Mouse (Mus musculus) adrenal gland, postnatal 4 days (tissue): ENCODE results near the gene Tnfaip3. TPM values are rescaled to one million over a fixed set of nuclear protein-coding genes. Genes with fewer than 3 reads are reported as not detected.

ENCODE experiments used
- DNase-seq, 2 experiments: peaks; one replicate each; pipeline ENCODE4 v3.0.0; 2021 to 2022; ENCODE audit warnings: low spot score in 2 of 2, mixed read lengths in 2 of 2
- long read RNA-seq, 2 experiments: library from polyadenylated mRNA; stranded (forward); transcript quantifications; one replicate each; pipeline ENCODE4 v2.0.0; 2021
- total RNA-seq, 2 experiments: library from RNA; stranded (reverse); gene quantifications; 2 replicates each; pipeline ENCODE4 v1.2.3; 2021

Gene Tnfaip3
- total RNA-seq, result 1 to 10 TPM; 5.6 to 5.8 TPM
- long read RNA-seq, experiment 1, full-length matches to known transcripts, result 1 of 2 reads
- long read RNA-seq, experiment 1, partial matches to known transcripts, result 1 of 2 reads
- long read RNA-seq, experiment 1, other reads (novel, unspliced or antisense), result 0 of 2 reads
- long read RNA-seq, experiment 2, full-length matches to known transcripts, result 3 of 5 reads
- long read RNA-seq, experiment 2, partial matches to known transcripts, result 1 of 5 reads
- long read RNA-seq, experiment 2, other reads (novel, unspliced or antisense), result 1 of 5 reads

DNA sequence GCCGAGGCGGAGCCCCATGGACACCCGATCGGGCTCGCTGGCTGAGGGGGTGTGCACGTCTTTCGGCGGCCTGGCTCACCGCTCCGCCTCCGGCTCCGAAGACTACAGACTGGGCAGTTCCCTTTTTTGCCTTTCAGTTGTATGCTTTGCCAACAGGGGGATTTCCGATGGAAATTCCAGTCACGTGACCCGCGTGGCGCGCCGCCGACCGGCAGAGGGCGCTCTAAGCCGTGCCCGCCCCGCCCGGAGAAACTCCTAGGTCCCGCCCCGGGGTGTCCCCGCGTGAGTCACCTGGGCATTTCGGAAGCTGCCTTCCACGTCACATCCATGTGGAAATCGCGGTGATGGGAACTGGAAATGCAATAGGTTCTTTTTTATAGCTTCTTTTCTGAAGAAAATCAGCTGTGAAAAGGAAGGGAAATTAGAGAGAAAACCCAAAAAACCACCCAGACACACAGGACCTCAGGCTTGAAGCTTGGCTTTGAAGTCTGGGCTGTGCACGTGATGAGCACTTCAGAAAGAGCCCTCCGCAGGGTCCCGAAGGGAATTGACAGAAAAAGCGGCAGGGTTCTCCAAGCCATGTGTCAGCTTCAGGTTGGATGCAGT lies at the start of gene Tnfaip3:
Gene Tnfaip3, minus strand, starts transcription at position 401 of the 606 bp plus-strand sequence.
- DNase-seq, result peak; percentile 97 to 100

DNA sequence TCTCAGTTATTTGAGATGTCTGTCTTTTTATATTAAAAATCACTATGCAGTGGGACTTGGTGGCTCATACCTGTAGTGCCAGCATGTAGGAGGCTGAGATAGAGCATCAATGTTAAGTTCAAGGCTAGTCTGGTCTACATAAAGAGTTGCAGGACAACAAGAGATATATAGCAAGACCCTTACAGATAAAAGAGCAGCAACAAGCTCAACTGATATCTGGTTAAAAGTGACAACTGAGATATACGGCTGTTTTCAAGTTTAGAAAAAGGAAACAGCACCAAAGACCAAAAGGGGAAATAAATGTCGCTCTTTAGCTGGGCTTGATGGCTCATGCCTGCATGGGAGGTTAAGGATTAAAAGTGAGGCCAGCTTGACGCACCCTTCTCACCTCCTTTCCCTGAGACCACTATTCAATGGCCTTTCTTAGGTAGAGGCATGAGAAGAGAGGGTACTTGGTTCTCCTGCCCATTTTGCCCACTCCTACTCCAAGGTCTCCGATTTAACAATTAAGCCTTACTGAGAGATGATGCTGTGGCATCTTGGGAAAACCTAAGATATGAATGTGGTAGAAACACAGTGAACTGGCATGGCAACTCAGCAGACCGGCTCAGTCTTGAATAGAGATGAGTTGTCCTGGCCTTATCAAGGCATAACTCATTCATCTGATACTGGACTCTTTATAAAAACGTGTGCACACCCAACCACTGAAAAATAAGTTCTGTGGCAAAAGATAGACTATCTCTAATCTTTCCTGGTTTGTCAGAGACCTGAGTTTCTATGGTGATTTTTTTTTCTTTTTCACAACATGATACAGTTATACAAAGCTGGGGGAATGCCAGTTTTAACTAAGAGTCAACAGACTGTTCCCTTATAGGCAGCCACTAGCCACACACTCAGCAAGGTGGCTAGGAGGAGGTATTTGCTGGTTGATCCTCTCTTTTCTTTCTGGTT lies 49.5 kb upstream of the Tnfaip3 start:
- no peak for DNase-seq

DNA sequence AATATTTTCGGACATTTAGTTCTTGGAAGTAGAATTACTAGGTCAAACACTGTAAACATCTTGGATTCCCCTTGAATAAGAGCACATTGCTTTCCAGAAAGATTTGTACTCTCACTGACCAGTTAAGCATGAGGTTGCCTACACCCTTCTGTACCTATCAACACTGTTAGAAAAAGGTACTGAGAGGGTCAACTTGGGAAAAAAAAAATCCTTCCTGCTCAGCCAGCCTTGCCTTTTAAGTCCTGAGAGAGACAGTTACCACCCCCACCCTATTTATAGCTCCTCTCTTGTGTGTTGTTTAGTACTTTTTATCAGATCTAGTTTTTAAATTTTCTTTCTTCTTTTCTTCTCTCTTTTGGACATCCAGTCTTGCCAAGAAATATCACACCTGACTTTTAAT lies 48.2 kb upstream of the Tnfaip3 start:
- DNase-seq, result no peak

DNA sequence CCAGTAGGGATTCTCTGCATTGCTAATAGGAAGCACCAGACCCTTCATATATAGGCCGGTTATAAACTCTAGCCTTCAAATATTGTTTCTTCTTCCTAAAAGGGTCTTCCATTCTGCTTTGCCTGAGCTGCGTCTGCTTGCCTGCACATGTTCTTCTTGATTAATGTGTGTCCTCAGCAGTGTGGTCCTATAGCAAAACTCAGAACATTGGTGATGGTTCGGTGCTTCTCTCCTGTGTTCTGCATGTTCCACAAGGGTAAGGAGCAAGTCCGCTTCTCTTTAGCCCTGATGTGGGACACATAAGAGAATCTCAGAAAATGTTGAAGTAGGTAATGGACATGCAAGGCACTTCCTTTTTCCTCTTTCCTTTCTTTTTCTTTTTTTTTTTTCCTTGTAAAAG lies 47.8 kb upstream of the Tnfaip3 start:
- no peak for DNase-seq

DNA sequence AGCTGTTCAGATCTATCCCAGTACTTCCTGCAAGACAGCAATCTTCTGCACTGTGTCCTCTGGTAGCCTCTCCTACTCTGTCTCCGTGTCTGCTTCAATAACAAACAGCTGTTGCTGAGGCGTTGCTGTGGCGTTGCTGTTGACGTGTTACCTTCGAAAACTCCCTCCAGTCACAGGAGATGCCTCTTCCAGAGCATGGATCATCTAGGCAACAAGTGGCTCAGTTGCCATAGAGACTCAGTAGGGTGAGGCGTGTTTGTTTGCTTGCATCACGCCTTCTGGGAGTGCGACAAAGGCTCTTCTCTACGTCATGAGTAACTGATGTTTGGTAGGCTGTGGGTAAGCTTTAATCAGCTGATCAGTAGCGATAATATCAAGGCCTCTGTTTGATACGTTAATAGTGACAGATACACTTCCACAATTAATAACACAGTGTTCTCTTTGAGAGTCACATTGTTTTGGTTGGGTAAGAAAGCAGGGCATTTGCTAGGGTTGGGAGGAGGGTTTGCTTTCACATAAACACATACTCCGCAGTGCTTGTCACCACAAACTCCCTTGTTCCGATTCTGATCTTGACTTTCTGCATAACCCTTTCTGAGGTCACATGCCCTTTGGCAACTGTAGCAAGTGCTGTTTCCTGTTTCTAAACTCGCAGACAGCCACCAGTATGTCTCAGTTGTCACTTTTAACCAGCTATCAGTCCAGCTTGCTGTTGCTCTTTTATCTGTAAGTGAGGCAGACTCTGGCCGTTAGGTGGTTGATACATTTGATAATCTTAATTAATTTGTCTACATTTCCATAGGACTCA lies 46.8 kb upstream of the Tnfaip3 start:
- DNase-seq, result no peak

DNA sequence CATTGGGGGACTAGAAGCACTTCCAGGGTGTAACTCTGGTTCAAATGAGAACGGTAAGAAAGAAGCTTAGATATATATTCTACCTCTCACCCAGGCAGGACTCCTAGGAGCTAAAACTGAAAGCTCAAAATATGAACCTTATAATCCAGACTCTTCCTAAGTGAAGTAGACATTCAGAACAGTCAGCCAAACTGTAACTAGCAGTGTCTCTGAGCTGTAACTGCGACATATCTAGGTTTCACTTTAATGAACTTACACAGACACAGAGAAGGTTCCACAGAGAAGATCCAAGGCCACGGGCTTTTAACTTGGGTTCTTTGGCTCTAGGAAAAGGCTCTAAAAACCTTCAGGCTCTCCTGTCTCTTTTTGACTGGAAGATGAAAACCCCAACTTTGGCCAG lies 45.7 kb upstream of the Tnfaip3 start:
- DNase-seq, result no peak

DNA sequence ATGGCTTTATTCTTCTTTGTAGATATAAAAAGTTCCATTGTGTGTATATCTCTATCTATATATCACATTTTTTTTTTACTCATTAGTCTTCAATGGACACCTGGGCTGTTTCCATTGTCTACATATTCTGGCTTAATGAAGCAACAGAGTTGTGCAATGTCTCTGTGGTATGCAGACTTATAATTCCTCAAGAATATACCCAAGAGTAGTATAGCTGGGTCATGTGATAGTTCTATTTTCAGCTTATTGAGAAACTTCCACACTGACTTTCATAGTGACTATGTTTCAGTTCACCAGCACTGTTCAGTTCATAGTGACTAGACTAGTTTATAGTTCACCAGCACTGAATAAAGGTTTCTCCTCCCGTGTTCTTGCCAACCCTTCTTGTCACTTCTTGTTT lies 38.1 kb upstream of the Tnfaip3 start:
- DNase-seq, result no peak

DNA sequence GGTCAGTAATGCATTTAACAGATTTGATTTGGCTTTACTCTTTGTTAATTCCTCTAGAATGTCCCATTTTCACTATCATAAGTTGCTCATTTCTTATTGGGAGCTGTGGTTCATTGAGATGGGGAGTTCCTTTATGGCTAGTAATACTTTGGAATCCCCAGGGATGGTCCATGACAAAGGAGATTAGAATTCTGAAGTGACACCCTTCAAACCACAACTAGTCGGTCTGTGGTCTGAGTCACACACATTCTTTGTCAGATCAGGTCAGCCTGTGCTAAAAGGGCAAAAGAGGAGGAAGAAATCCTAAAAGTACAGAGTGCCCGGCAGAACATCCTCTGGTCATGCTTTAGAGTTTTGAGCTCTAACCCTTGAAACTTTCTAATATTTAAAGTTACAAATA lies 30.5 kb upstream of the Tnfaip3 start:
- DNase-seq, result no peak

DNA sequence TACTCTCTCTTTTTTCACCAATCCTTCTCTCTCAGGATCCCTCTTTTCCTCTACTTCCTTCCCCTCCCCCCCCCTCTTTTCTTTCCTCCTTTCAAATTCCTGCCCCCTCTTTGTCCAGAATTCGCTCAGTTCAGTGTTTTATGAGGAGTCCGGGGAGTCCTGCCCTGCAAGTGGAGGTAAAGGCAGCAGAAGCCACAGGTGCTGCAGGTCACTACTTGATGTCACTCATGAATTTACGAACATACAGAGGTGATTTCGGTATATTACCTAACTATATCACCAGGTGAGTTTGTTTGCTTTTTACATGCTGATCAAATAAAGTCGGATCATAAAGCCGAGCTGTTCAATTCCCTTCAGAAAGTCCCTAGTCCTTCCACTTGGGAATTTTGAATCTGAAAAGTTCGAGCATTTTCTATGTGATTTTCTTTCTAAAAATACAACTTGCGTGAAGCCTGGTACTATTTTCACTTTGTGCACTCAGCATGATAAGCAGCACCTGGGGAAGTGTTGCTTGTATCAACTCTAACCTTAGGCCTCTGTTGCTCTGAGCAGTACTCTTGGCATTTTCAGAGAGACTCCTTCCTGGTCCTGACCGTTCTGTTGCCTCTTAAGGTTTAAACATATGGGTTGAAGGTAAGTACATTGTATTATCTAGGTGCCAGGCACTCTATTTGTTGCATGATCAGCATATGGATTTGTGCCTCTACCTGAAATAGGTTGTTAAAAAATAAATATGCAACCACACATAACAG lies 29.5 kb upstream of the Tnfaip3 start:
- DNase-seq, result no peak

DNA sequence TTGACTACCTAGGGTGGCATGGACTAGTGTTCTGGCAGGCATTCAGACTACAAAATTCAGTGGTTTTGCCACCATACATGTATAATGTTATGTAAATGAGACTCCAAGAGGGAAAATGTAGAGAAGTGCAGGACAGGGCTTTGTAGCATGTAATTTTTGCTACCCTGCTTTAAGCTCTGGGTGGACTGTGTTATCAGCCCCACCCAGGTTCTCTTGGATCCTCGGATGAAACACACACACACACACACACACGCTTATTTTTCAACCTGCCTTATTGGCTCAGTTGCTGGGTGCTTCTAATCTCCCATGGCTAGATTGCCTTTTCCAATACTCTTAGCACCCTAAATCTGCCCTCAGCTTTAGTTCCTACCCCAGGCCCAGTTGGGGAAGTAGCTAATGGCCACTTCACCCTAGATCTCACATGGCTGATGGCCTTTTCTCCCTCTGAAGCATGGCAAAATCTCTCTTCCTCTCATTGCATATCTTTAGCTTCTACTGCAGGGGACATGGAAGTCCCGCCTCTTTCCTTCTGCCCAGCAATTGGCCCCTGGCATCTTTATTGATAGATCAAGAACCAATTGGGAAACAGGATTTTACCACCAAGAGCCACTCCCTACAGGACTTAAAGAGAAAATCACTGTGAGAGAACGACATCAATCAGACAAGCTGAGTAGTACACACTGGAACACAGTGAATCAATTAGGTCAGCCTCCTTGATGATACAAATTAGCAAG lies 28.2 kb upstream of the Tnfaip3 start:
- DNase-seq, result no peak

DNA sequence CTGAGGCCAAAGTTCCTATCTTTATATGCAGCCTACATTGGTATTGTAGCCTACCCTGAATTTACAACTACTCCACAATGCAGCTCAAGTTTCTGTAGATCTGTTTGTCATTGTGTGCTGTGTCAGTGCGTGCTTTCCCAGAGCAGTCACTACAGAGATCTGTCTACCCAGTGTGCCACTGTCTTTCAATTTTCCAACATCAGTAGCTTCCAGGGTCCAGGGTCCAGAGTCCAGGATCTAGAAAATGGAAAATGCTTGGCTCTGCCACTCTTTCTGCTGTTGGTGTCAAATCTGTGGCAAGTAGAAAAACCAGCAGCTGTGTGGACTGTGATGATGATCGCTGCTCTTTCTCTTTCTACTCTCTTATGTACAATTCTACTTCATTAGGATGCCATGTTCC lies 24.7 kb upstream of the Tnfaip3 start:
- no peak for DNase-seq

DNA sequence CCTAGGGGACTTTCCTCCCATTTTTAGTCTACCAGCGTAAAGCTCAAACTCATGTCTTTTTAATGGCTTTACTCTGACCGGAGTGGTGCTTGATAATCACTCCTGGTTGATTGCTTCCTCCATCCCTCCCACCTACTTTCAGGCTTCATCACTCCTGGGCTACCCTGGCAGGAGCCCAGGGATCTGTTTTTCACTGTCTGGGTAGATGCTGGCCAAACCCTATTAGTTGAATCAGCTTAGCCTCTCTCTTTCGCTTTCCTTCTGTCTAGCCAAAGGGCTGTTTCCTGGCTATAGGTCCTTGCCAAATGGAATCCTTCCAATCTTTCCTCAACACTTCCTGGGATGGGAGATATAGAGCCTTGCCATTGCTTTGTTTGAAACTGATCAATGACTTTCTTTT lies 19.3 kb upstream of the Tnfaip3 start:
- no peak for DNase-seq

DNA sequence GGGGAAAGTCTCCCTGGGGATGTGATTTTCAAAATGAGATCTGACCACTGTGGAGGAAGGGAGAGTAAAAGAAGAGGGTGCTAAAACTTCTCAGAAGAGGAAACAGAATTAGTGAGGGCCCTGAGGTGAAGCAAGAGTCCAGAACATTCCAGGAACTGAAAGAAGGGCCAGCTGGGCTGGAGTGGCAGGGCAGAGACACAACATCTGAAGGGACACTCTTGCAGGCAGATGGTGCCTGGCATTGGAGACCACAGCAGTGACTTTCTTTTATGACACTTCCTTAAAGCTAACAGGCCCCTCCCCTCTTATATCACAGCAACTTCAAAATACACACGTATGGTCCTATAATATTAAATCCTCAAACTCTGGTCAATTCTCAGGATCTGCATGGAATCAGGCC lies 18.2 kb upstream of the Tnfaip3 start:
- no peak for DNase-seq

DNA sequence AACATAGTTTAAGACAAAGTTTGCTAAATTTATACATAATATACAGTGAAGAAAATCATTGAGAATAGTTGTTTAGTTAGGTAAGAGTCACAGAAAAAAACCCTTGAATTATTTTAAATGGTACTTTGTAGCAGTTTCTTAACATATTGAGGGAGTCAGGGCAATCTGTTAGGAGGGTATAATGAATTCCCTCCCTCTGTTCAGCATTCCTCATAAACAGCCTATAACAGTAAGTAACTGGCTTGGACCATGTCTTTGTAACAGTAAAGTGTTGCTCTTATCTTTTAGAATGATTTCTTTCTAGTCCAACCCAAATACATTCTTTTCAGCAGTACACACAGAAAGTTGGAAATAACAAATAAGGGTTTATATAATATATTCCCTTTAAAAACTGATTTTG lies 16.4 kb upstream of the Tnfaip3 start:
- DNase-seq, result no peak

DNA sequence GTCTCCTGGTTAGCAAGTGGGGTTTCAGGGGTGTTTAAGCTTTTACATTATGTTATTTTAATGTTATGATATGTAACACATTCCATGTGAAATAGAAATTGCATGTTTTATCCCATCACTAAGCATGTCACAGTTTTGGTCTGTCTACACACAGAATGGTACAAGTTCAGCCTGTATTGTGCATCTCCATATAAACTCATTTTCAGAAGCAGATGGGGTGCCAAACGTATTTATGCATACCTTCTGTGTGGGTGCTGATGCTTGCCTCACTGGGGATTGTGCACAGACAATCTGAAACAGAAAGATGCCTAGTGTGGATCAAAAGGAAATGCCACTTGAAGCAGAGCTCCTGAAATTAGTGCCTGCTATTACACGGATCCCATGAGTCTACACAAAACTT lies 15.2 kb upstream of the Tnfaip3 start:
- no peak for DNase-seq

DNA sequence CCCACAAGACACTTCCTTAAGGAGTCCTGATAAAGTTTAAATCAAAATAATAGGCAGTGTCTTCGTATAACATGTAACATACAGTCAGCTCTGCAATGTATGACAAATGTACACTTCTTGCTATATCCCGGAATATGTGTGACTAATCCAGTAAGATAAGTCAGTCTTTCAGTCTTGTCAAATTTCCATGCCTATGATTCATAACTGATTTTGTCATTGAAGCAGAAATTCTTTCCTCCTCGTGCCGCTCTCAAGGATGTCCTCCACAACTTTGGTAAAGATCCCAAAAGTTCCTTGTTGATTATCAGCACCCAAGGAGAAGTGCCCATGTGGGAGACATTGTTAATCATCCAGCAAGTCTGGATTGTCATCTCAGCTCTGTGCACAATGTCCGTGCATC lies 11.3 kb upstream of the Tnfaip3 start:
- DNase-seq, result no peak

DNA sequence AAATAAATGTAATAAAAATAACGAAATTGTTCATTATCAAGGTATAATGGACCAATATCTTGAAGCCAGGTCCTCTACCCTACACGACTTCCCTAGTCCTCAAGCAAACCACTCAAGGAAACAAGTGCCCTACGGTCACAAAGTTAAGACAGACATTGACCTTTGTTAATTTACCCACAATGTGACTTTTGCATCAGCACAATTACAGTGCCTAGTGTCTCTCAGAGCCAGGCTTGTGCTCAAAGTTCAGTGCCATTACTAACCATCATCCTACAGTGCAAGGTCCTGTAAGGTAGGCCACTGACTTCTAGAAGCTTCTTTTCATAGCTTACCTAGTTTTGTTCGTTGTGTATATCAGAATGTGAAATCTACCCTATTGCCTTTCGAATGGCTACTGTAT lies 8.9 kb upstream of the Tnfaip3 start:
- no peak for DNase-seq

DNA sequence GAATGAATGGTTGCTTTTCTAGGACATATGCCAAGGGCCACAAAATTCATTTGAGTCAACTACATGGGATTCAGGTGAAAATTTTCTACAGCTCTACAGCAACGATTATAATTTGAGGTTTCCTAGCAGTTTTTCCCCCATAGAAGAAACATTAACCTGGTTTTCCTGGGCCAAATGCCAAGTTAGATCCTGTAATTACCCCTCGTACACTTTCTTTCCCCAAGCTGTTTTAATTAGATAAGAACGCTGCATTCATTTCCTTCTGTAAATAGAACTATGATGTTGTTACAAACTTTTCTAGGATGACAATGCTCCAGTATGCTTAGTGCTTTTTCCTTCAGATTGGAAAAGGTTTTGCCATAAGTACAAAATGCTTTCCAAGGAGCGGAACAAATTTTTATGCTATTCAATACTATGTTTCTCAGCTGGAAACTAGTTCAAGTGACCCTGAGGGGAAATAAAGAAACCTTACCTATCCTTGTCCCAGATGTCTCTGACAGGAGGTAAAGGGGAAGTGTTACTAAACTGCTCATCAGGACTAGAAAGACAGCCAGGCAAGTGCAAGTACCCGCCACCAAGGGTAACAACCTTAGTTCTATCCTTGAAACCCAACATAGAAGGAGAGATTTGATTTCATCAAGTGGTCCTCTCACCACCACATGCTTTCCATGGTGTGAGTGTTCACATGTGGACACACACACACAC lies 8.3 kb upstream of the Tnfaip3 start:
- DNase-seq, result no peak

DNA sequence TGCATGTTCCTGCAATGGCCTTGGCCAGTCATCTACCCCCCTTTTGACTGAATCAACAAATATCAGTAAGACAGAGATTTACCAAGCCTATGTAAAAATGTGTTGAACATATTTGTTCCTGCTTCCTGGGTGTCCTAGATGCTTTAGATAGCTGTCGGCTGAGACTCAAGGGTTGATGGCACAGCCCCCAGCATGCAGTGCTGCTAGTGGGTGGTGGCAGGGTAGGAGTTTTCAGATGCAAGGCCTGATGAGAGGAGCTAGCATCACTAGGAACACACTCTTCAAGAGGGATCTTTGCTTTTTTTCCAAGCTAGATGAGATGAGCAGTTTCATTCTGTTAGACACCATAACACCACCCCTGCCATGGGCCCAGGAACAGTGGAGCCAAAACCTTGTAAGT lies 6.8 kb upstream of the Tnfaip3 start:
- no peak for DNase-seq
